Mouse (Mus musculus) gastrocnemius, postnatal 4 days (tissue): Measurements from ENCODE around the gene P3h4. TPM values are rescaled to one million over a fixed set of nuclear protein-coding genes. Genes with fewer than 3 reads are reported as not detected.

Experiments
- DNase-seq, 2 experiments: peaks; one replicate each; pipeline ENCODE4 v3.0.0; 2021 to 2022; ENCODE audit warnings: low spot score in 2 of 2, mixed read lengths in 2 of 2
- total RNA-seq, 2 experiments: library from RNA; stranded (reverse); gene quantifications; 2 replicates each; pipeline ENCODE4 v1.2.3; 2021

The P3h4 gene
- total RNA-seq, 2 experiments from 2014 or later, result 27.4 to 29.4 TPM

DNA sequence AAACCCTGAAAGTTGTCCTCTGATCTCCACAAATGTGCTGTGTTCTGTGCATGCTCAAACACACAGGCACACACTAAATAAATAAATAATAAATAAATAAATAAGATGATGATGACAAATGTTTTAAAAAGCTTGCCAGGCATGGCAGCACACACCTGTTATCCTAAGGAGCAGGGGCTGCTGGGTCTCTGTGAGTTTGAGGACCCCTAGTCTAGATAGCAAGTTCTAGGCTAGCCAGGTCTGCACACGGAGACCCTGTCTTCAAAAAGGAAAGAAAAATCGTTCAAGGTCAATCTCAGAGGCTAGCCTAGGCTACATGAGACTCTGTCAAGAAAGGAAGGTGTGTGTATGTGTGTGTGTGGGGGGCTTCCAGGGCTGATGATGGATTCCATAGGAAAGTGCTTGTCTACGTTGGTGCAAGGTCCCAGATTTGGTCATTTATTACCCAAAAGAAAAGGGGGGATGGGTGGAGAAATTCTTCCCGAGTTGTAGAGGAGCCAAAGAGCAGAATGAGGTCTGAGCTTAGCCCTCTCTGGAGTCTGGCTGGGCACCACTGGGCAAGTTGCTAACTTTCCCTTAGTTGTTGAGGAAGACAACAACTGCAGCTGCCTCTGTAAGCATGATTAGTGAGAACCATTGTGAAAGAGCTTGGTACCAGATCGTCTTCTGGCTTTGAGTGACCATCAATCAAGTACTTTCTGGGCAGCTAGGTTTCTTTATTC lies 20.1 kb downstream of the P3h4 start:
- DNase-seq, result no peak

DNA sequence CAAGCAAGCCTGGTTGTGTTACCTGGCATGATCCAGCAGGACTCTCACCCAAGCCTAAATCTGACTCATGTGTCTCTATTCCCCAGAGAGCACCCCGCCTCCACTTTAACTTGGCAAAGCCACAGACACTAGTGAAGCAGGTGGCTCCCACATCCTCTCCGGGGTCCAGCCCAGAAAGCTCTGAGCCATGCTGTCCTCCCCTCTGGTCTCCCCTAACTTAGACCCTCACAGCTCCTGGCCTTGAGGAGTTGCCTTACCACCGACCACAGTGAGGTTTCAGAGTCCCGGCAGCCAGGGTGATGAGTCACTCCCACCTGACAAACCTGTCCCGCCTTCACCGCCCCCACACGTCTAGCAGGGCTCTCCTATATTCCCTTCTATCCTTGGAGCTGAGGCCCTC lies 20.9 kb downstream of the P3h4 start:
- no peak for DNase-seq

DNA sequence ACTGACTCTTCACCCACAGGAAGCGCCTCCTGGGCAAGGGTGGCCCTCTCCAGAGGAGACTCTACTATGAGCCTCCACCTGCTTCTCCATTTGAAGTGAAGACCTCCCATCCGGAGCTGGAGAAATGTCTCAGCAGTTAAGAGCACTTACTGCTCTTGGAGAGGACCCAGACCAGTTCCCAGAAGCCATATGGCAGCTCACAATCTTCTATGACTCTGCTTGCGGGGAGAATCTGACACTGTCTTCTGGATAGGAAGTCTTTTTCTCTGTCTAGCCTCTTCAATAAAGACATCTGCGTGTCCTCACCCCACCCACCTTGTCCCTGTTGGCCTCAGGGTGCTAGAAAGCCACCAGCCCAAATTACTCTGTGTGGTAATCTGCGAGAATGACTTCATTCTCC lies 21.7 kb downstream of the P3h4 start:
- no peak for DNase-seq

DNA sequence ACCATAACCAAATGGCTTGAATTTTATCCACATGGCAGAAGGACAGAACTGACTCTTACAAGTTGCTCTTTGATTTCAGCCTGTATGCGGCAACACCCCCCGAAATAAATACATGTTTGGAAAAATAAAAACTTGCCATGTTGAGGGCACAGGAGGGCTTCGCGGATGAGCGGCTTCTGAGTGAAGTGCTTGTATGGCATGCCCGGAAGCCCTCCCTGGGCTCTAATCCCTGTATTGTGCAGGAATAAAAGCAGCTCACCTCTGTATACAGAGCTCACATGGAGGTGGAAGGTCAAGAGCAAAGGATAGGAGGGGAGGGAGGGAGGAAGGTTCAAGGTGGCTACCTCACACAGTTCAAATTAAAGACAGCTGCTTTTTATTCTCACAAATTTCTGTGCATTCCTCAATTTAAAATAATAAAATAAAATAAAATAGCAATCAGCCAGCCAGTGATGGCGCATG lies 22.7 kb downstream of the P3h4 start:
- no peak for DNase-seq

DNA sequence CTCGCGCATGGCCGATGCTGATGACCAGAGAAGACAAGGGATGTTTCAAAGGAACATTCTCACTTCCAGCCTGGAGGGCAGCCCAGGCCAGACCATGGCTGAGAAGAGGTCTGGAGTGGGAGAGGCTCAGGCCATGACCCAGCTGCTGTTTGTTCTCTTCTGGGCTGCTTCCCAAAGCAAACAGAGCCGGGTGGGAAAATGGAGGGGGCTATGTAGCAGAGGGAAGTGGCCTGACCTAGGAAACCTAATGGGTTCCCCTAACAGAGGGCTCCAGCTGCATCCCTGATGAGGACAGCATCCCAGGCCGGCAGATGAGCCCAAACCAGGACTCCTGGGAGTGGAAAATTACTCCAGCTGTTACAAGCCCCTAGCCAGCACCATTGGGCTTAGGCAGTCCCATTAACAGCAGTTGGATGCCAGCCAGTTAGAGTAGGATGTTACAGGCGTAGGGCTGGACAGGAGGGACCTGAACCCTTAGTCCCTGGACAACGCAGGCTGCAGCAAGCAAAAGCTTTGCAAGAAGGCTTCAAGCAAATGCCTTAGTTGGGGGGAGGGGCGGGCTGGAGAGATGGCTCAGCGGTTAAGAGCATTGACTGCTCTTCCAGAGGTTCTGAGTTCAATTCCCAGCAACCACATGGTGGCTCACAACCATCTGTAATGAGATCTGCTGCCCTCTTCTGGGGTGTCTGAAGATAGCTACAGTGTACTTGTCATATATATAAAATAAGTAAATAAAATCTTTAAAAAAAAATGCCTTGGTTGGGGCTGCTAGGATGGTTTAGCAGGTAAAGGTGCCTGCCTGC lies 23.4 kb downstream of the P3h4 start:
- peak; percentile 57 to 79 for DNase-seq

DNA sequence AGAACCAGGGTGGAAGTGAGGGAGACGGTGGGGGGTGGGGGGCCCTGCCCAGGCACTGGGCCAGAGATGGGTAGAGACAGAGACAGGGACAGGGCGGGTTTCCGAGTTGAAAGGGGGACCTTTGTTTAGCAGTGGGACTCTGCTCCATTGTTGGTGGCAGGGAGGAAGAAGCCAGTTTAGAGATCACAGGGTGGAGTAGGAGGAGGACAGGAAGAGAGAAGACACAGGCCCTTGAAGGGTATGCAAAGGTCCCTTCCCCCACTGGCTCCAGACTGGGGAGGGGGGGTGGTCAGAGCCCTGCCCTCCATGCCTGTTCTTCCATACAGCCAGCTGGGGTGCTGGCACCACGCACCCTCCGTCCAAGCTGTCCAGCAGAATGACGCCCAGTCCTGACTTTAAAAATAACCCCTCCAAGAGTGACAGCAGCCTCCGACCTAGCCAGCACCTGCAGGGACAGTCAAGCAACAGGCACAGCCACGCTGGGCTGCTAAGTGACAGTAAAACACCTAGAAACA lies 24.6 kb downstream of the P3h4 start:
- DNase-seq, result peak in 1 of 2 experiments; percentile 41

DNA sequence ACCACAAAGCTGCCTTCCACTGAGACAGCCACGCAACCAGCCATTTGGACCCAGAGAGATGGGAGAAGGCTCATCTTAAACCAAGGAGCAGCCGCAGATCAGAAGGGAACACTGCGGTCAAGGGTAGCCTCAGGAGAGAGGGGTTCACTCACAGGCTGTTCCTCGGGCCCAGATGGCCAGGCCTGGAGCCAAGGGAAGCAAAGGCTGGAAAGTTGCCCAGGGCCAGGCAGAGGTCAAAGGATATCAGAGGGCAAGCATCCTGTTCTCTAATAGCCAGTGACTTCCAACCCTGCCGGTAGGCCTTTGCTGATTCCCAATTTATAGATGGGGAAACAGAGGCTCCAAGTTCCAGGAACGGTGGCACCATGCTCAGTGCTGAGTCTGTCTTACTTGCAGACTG lies 26.0 kb downstream of the P3h4 start:
- peak in 1 of 2 experiments; percentile 59 for DNase-seq

DNA sequence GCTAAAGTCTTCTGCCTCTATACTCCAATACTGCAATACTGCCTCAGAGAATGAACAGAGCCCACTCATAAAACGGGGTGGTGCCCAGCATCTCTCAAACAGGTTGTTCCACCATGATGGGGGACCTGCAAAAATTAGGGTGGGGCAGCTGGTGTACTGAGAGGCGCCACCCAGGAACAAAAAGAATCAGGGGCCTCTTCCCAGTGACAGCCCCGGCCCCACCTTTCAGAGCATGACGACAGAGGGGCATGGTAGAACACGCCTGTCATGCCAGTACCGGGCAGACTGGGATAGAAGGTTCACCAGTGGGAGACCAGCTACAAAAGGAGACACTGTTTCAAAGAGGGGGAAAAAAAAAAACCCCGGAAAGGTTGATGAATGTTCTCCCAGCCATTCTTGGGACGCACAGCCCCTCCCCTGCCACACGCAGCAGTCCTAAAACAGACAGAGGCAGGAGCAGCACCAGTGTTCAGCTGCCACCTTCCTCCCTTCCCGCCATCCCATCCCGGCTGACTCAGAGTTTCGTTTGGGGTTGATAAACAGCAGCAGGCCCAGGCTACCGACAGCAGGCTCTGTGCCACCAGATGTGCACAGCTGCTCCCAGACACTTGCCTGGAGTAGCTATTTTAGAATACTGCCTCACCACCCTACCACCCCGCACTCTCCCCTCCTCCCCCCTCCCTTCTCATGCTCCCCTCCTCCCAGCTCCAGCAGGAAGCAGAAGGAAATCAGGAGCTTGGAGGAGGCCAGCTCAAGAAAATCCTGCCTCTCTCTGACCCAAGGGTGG lies 26.9 kb downstream of the P3h4 start:
- DNase-seq, result peak in 1 of 2 experiments; percentile 62

DNA sequence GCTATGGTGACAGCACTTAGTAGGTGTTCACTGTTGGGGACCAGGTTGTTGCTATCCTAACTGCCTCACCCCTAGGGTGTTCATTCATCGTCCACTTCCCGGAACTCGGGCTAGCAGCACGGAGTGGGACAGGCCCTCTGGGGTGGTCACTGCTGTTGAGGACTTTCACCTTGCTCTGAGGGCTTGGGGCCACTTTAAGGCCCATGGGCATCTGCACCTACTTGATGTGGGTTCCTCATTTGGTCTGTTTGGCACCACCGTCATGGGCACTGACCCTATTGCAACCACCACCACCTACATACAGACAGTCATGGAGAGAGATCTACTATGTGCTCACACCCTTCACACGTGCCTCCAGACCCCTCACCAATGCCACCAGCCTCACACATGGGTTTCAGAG lies 27.5 kb downstream of the P3h4 start:
- no peak for DNase-seq

DNA sequence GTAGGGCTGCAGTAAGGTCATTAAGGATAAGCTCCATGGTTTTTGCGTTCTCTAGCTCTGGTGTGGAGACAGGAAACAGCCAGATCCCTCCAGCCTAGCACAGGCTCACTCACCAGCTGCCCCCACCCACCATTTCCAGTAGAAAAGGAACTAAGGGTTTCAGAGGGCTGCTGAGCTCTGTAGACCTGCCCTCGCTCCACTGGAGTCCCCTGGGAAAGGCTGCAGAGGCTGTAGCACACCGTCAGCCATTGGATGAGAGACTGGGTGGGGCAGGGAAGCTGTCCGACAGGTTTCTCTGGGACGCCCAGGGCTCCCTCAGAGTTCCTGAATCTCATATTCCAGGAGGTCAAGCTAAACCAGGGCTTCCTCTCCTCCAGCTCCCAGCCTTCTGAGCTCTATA lies 28.1 kb downstream of the P3h4 start:
- no peak for DNase-seq

DNA sequence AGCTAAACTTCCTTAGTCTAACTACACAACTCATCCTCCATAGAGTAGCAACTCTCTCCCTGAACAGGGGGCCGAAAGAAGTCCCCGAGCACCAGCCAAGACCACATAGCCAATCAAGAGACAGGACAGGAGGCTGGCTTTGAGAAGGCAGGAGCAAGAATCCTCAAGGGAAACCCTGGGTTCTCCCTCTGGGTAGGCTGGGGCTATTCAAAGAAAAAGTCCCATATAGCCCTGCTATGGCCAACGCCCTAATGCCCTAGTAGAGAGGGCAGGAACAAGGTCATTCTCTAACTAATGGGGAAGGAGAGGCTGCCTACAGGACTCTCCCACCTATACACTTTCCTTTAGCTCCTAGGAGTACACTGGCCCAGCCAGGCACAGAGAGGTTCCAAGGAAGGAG lies 29.6 kb downstream of the P3h4 start:
- no peak for DNase-seq

DNA sequence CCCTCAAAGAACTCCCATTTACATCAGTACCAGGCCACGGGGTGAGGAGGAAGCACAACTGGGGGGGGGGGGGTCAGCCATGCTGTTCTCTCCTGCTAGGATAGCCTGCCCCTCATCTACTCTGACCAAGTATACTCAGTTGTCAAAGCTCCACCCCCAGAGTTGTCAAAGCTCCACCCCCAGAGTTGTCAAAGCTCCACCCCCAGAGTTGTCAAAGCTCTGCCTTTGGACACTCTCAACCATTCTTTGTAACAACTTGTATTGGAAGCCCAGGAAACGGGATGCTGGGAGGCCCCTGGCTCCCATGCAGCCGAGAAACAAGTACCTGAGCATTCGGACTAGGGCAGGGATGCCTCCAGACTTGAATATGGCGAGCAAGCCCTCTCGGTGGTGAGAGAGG lies 32.0 kb downstream of the P3h4 start:
- DNase-seq, result no peak

DNA sequence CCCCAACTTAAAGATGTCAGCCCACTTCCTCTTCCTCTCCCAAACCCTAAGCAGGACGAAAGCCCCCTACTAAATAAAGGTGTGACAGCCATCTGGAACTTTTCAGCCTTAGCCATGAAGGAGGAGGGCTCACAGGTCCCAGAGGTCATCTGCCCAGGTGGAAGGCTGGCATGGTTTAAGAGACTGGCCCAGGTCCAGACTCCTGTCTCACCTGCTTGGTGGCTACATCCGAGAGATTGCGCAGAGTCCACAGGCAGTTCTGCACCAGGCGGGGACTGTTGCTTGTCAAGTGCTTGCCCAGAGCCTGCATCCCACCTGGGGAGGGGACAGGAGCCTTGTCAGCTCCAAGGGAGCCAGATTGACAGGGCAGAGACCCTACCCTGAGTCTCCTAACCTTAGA lies 35.3 kb downstream of the P3h4 start:
- no peak for DNase-seq

DNA sequence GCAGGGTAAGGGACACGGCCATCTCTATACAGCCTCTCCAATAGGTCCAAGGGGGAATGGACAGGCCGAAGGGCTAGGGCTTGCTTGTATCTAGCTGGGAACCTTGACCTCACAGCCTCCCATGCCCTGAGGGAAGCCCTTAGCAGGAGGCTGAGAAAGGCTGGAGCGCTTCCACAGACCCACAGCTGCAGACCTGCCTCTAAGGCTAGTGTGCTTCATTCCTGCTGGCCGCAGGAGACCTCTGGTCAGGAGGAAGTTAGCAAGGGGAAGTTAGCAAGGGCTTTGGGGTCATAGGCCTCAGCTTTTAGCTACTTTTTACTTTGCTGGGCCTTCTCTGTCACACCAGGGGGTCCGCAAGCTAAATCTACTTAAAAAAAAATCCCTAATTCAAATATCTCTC lies 36.2 kb downstream of the P3h4 start:
- no peak for DNase-seq

DNA sequence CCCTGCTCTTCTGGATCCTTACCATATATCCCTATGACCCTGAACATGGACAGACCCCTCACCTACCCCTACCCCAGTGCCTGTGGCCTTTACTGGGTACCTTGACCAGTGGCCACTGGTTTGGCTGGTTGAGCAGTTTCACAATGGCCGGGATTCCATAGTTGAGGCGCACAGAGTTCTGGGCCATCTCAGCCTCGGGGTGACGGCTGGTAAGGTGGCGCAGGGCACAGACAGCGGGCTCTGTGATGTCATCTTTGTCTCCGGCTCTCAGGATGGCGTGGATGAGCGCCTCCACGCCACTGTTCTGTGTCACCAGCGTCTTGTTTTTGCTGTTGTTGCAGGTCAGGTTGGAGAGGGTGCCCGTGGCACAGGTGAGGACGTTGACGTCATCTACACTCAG lies 36.6 kb downstream of the P3h4 start:
- DNase-seq, result no peak

DNA sequence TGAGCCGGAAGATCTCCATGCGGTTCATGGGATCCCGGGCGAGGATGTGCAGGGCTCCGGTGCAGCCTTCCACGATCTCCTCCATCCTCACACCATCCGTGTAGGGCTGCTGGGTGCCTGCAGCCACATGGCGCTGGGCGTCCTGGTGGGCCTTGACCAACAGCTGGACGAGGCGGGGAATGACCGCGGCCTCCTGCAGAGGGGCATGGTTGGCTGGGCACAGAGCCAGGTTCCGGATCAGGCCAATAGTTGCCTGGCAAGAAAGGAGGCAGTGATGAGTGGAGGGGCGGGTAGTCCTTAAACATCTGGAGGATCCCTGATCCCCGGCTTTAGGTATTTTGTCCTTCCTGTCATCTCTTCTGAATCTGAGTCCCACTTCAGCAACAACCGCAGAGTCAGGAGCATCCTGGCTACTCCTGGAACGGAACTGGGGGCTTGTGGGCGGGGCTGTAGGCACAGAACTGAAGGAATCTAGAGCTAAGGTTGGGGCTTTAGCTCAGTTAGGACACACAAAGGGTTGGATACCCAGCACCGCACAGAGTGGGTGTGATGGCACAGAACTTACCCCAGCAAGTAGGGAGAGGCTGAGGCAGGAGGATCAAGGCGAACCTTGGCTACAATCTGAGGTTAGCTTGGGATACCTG lies 37.8 kb downstream of the P3h4 start:
- DNase-seq, result no peak

DNA sequence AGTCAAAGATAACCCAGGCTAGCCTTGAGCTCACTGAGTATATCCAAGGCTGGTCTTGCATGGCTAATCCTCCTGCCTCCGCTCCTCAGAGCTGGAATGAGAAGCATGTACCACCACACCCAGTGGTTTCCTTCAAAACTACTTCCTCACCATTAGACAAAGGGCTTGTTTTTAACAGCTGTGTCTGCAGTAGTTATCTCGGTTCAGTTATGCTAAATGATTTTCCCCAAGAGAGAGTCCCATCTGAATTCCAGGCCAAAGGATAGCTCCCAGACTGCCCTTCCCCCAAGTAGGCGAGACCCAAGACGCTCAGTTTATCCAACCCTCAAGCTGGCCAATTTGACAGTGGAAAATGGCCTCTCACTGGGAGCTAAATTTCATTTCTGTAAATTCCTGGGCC lies 38.6 kb downstream of the P3h4 start:
- no peak for DNase-seq

DNA sequence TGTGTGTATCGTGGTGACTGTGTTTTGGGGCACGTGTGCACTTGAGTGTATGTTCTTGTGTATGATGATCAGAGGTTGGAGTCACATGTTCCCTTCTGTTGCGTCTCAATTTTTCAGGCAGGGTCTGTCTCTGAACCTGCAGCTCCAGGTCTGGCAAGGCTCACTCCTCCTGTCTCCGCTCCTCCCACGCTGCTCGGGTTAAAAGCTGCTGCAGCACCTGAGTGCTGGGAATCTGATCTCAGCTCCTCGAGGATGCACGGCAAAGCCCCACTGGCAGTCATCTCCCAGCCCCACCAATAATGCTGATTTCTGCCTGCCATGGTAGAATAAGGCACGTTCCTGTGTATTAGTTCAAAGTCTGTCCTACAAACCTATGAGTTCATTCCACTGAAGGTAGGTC lies 39.5 kb downstream of the P3h4 start:
- DNase-seq, result no peak

DNA sequence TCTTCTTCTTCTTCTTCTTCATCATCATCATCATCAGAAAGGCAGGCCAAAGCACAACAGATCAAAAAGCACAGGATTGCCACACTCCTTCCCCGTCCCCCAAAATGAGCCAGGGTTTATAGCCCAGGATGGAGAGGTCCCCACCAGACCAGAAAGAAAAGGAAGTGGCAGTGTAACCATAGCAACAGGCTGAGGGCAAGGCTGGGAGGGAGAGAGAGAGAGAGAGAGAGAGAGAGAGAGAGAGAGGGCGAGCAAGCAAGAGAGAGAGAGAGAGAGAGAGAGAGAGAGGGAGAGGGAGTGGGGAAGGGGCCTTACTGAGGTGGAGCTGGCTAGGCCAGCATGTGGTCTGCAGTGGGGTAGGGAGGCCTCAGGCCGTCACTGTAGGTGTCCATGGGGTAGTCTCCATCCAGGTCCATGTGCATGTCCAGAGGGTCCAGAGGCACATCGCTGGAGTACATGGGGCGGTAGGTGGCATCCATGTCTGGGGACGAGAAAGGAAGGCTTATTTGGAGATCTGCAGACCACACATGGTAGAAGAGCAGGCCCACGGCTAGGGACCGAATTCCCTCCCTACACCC lies 42.6 kb downstream of the P3h4 start:
- DNase-seq, result no peak

DNA sequence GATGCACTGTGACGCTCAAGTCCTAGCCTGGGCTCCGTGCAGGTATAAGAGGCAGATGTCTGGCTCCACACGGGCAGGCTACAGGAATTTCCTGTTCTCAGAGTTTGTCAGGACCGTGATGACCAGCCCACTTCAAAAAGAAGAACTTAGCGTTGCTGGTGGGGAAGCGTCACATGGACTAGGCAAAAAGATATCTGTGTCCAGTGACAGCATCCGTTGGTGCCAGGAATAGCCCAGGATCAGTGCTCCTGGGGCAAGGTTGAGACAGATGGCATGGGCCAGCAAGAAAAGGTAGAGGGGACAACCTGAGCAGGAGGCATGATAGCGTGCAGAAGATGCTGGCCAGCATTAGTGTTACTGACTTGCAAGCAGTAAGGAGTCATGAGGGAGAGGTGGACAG lies 44.8 kb downstream of the P3h4 start:
- DNase-seq, result no peak

DNA sequence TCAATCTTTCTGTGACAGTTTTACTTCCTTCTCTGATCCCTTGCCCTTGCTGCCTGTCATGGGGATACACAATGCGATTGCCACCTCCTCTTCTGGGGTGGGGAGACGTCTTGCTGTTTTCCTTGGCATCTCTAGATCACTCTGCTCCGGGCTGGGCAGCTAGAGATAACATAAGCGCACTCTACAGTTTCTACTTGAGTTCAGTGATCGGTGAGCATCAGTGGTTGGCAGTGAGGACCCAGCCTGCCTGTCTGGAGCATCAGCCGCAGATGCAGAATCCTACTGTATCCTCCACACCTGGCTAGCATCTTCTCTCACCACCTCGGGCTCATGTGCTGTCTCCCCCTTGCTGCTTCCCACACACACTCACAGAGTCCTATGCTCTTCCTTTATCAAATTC lies 45.5 kb downstream of the P3h4 start:
- no peak for DNase-seq
